Mouse (Mus musculus) liver, embryonic 16.5 days (tissue): ENCODE data around the gene Styxl1. TPM values are rescaled to one million over a fixed set of nuclear protein-coding genes. Genes with fewer than 3 reads are reported as not detected.

Experiments used
- ATAC-seq: fragments of 200-750 bp; cut with Nextera tagmentation; 2 replicates; pipeline ENCODE4 v1.8.0; 2017; ENCODE audit warnings: low read depth, mild to moderate bottlenecking, moderate number of reproducible peaks, moderate library complexity
- H3K27ac ChIP-seq: fragments of 300-500 bp; sonication (generic); 2 replicates; pipeline ENCODE4 v1.5.1; 2014; ENCODE audit warnings: mild to moderate bottlenecking, low read length
- H3K27me3 ChIP-seq: fragments of 300-500 bp; sonication (generic); 2 replicates; pipeline ENCODE4 v1.6.1; 2014; ENCODE audit warnings: low read depth, low read length, mixed read lengths; ENCODE audit not compliant: control insufficient read depth, insufficient read depth
- H3K36me3 ChIP-seq: fragments of 300-500 bp; sonication (generic); 2 replicates; pipeline ENCODE4 v1.6.1; 2014; ENCODE audit warnings: mild to moderate bottlenecking; ENCODE audit not compliant: control insufficient read depth, insufficient read depth
- H3K4me1 ChIP-seq: fragments of 300-500 bp; sonication (generic); 2 replicates; pipeline ENCODE4 v1.6.1; 2014; ENCODE audit warnings: low read depth, low read length, mixed read lengths; ENCODE audit not compliant: control insufficient read depth
- H3K4me2 ChIP-seq: fragments of 300-500 bp; sonication (generic); 2 replicates; pipeline ENCODE4 v1.6.1; 2014; ENCODE audit warnings: low read depth, low read length, mixed read lengths
- H3K4me3 ChIP-seq: fragments of 300-500 bp; sonication (generic); 2 replicates; pipeline ENCODE4 v1.5.1; 2014; ENCODE audit warnings: low read depth, mild to moderate bottlenecking, low read length
- H3K9ac ChIP-seq: fragments of 300-500 bp; sonication (generic); 2 replicates; pipeline ENCODE4 v1.6.1; 2014; ENCODE audit warnings: low read depth, low read length
- H3K9me3 ChIP-seq: fragments of 300-500 bp; sonication (generic); replicated peaks from 2 replicates; pipeline ENCODE4 v1.6.1; 2016; ENCODE audit warnings: low read length; ENCODE audit not compliant: control insufficient read depth
- WGBS: fragments of 180-500 bp; shearing (Covaris S2); extraction: QIAGEN DNeasy Blood & Tissue Kit; methylation state at CpG from one replicate; pipeline ENCODE4 v1.1.7; 2014; ENCODE audit not compliant: insufficient replicate concordance; 5-methylcytosine and 5-hydroxymethylcytosine counted together
- polyA plus RNA-seq: library from polyadenylated mRNA; unstranded; fragments of >200 nt; fragmentation: Nextera tagmentation; extraction: Ambion mirVana; gene quantifications from 2 replicates; pipeline ENCODE4 v1.2.1, GENCODE M21; 2015

Gene Styxl1
- polyA plus RNA-seq, 1 experiment from 2014 or later = 0.13 TPM

DNA sequence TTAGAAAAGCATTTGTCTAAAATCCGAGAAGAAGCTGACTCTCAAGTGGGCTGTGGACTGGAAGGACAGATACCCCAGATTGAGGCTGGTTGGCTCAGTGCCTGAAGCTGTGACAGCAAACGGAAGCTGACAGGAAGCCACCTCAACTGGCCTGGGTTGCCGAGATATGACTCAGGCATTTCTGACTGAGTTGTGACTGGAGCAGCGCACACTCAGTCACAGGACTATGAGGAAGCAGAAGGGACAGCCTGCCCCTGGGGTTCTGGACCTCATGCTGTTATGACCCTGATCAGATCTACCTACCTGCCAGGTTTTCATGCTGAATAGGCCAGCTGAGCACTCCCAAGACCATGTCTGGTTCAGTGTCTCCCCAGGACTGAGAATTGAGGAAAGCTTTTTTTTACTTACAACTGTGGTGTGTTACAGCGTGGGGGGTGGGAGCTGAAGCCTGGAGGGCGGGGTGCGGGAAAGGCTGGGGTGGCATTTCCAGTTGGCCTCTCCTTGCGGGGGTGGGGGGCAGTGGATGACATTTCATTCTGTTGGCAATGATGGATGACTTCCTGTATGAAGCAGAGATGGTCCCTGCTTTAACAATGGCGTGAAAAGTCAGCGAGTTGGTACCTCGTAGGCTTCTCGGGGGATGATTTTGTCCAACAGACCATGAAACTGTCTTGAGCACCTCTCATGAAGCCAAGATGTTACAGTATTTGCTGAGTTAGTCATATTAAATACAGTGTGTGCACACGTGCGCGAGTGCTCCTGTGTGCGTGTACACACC lies 64.6 kb downstream of the Styxl1 start:
- no peak overlapping the region for H3K4me2 ChIP-seq
- no peak overlapping the region for H3K9ac ChIP-seq
- H3K36me3 ChIP-seq = no peaks in the 10 kb centered on the region
- WGBS = 19% methylated on average over 16 of the region's 16 CpGs
- no peak overlapping the region for H3K4me3 ChIP-seq
- H3K4me1 ChIP-seq = peaks cover 27% of the 10 kb centered on the region
- H3K9me3 ChIP-seq = no peaks in the 10 kb centered on the region
- H3K27ac ChIP-seq = peak overlapping the region; percentile 36; the same call in 1 of the 2 replicates
- ATAC-seq = peak; percentile 72
- no peaks in the 10 kb centered on the region for H3K27me3 ChIP-seq

DNA sequence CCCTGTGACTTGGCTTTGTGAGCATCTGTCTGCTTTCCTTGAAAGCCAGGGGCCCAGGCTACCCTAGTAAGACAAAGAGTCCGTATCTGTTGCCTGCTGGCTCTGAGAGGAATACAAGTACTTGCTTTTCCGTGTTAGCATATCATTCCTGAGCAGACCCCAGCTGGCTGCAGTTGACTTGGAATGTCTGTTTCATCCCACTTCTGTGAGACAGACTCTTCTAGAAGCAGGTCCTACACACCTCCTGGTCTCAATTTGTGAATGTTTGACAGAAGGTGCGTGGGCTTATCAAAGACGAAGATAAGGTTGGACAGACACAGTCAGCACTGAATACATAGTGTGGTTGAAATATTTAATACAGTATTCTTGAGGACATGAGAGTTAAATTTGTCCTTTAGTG lies 65.4 kb downstream of the Styxl1 start:
- H3K9ac ChIP-seq = no peak overlapping the region
- H3K4me3 ChIP-seq = no peak overlapping the region
- WGBS = 20% methylated on average over 4 of the region's 4 CpGs
- H3K4me2 ChIP-seq = no peak overlapping the region
- no peaks in the 10 kb centered on the region for H3K27me3 ChIP-seq
- H3K4me1 ChIP-seq = peaks cover 31% of the 10 kb centered on the region
- no peaks in the 10 kb centered on the region for H3K9me3 ChIP-seq
- no peak for ATAC-seq
- H3K27ac ChIP-seq = no peak overlapping the region
- no peaks in the 10 kb centered on the region for H3K36me3 ChIP-seq

DNA sequence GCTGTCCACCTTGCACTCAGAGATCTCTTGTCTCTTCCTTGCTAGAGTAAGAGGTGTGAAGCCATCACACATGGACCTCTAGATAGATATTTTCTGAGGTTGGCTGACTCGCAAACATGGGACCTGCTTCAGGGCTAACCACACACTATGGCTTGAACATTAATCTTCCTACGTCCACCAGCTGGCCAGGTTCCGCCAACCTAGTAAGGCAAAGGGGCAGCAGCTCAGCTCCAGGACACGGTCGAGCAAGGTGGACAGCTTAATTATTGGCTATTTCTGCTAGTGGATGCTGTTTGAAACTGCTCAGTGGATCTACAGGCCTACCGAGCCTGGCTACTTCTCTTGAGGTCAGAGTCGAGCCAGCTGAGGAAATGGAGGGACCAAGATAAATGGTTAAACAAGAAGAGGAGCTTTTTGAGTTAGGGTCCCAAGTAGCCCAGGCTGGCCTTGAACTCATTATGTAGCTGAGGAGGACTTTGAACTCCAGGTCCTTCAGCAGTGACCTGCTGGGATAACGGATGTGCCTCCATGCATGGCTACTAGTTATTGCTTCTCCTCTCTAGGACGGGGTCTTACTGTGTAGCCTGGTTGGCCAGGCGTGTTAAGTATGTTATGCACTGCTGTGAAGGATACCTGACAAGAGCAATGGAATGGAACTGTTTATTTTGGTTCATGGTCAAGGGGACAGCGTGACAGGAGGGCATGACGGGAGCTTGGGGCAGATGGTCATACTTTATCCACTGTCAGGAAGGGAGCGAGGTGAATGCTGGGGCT lies 66.4 kb downstream of the Styxl1 start:
- no peak overlapping the region for H3K27ac ChIP-seq
- peaks cover 36% of the 10 kb centered on the region for H3K4me1 ChIP-seq
- no peak overlapping the region for H3K4me2 ChIP-seq
- no peak for ATAC-seq
- WGBS = 55% methylated on average over 13 of the region's 13 CpGs
- H3K9ac ChIP-seq = no peak overlapping the region
- H3K9me3 ChIP-seq = no peaks in the 10 kb centered on the region
- H3K27me3 ChIP-seq = no peaks in the 10 kb centered on the region
- no peaks in the 10 kb centered on the region for H3K36me3 ChIP-seq
- no peak overlapping the region for H3K4me3 ChIP-seq

DNA sequence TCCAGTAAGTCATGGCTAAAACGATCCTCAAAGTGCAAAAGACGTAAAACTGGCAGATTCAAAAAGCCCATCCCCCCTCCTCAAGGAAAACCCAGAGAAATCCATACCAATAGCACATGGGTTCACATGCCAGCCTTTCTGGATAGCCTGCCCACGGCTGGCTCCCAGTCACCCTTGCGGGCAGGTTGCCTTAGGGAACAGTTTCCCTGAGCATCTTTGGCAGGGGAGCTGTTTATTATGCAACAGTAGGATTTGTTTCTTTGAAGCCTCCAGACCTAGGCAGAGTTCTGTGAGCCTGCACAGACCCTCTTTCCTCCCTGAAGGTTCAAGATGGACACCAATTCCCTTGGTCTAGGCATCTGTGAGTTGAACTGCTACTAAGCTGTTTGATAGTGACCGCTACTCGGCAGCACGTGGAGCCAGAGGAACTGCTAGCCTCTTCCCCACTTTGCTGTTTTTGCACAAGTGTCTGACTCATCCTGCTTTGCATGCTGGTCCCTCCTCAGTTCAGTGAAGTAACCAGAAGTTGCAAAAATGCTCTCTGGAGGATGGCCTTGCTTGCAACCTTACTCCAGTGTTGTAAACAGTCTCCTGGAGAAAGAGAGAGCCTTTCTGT lies 67.5 kb downstream of the Styxl1 start:
- WGBS = 51% methylated on average over 7 of the region's 7 CpGs
- H3K27ac ChIP-seq = no peak overlapping the region

DNA sequence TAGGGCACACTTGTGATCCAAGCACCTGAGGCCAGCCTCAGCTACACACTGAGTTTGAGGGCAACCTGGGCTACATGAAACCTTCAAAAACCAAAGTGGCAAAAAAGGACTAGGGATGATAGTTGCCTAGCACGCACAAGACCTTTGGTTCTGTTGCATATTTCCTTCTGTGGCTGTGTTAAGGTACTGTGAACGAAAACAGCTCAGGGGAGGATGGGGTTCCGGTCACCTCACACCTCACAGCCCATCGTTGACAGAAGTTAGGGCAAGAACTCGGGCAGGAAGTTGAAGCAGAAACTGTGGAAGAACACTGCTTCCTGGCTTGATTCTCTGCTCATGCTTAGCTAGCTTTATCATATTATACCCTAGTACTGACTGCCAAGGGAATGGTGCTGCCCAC lies 68.5 kb downstream of the Styxl1 start:
- no peaks in the 10 kb centered on the region for H3K36me3 ChIP-seq
- no peaks in the 10 kb centered on the region for H3K9me3 ChIP-seq
- no peak overlapping the region for H3K27ac ChIP-seq
- 63% methylated on average over 5 of the region's 5 CpGs for WGBS
- peaks cover 36% of the 10 kb centered on the region for H3K4me1 ChIP-seq
- H3K9ac ChIP-seq = no peak overlapping the region
- no peak for ATAC-seq
- no peaks in the 10 kb centered on the region for H3K27me3 ChIP-seq
- no peak overlapping the region for H3K4me2 ChIP-seq
- no peak overlapping the region for H3K4me3 ChIP-seq

More for the DNA sequence above, 67.5 kb downstream of the Styxl1 start:
- no peak for ATAC-seq
- Histone ChIP-seq H3K36me3 (no peaks in the 10 kb centered on the region), H3K9me3 (no peaks in the 10 kb centered on the region), H3K4me2 (no peak overlapping the region), H3K4me3 (no peak overlapping the region), H3K4me1 (peaks cover 36% of the 10 kb centered on the region), H3K9ac (no peak overlapping the region), H3K27me3 (no peaks in the 10 kb centered on the region)

DNA sequence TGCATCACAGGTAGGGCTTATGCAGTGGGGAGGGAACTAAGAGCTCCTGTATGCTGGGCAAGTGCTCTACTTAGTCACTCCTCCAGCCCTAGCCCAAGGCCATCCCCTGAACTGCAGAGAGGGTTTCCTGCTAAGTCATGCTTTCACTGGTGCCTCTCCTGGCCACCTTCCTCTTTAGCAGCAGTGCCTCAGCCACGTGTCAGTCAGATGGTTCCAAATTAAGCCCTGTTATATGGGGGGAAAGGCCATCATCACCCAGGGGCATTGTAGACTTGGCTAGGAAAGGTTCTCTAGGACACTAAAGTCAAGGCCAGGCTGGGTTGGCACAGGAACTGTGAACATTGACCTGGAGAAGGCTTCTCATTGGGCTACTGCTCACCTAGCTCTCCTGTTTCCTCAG lies 70.3 kb downstream of the Styxl1 start:
- H3K4me2 ChIP-seq = no peak overlapping the region
- H3K27me3 ChIP-seq = no peaks in the 10 kb centered on the region
- H3K4me1 ChIP-seq = peaks cover 27% of the 10 kb centered on the region
- no peaks in the 10 kb centered on the region for H3K9me3 ChIP-seq
- ATAC-seq = no peak
- WGBS = 9% methylated on average over 1 of the region's 1 CpGs
- H3K36me3 ChIP-seq = no peaks in the 10 kb centered on the region
- H3K9ac ChIP-seq = no peak overlapping the region
- H3K4me3 ChIP-seq = no peak overlapping the region
- H3K27ac ChIP-seq = 0 out of 2 replicates have a peak overlapping the region, but pooled peaks have one; percentile 9

DNA sequence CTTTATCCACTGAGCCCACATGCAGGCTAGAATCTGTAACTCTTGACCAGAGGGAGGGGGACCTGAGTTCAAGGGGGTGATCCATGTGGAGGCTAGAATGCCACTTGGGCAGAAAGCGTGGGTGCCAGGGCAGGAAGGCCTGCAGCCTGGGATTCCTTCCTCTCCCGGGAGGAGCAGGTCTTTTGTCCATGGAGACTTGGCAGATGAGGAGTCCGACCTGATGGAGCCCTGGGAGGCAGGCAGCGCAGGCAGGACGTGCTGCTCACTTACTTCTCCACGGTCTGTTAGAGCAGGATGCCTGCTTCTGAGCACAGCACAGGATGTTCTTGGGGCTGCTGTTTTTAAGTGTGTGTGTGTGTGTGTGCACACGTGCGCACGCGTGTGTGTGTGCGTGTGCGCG lies 71.1 kb downstream of the Styxl1 start:
- Histone ChIP-seq H3K9ac (no peak overlapping the region), H3K36me3 (no peaks in the 10 kb centered on the region), H3K4me1 (peaks cover 22% of the 10 kb centered on the region), H3K4me2 (no peak overlapping the region), H3K27me3 (no peaks in the 10 kb centered on the region), H3K9me3 (no peaks in the 10 kb centered on the region), H3K4me3 (no peak overlapping the region), H3K27ac (no peak overlapping the region)
- WGBS = 86% methylated on average over 13 of the region's 13 CpGs
- no peak for ATAC-seq

DNA sequence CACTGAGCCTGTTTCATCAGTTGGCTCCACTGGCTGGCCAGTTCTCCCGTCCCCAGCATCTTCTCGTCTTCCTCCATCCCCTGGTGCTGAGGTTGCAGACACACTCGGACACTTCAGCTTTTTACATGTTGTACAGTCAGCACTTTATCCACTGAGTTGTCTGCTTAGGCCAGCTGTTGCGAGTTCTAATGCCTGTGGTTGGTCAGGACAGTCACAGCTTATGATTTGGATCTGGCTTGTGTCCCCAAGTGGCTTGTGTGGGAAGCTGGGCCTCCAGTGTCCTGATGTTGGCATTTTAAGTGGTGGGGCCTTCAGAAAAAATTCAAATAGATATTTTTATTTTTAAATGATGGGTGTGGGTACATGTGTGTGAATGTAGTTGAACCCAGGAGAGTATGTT lies 72.8 kb downstream of the Styxl1 start:
- no peak overlapping the region for H3K27ac ChIP-seq
- 67% methylated on average over 4 of the region's 4 CpGs for WGBS
- no peaks in the 10 kb centered on the region for H3K36me3 ChIP-seq
- H3K4me2 ChIP-seq = no peak overlapping the region
- peaks cover 14% of the 10 kb centered on the region for H3K4me1 ChIP-seq
- no peak for ATAC-seq
- H3K9ac ChIP-seq = no peak overlapping the region
- H3K9me3 ChIP-seq = no peaks in the 10 kb centered on the region
- H3K27me3 ChIP-seq = no peaks in the 10 kb centered on the region
- H3K4me3 ChIP-seq = no peak overlapping the region

DNA sequence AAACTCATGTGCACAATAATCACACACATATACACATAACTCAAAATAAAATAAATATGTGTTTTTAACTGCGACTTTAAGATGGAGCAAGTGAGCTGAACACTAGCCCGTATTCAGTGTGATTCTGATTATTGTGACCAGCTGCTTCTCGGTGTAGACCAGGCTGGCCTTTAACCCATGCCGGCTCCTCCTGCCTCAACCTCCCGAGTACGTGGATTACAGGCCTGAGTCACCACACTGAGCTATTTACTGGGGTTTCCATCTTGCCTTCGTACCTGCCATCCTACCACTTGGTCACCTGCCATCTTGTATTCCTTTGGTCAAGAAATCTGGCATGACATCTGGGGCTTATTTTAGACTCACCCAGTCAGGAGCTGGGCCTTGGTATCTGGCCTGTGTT lies 74.8 kb downstream of the Styxl1 start:
- WGBS = 75% methylated on average over 7 of the region's 7 CpGs
- H3K36me3 ChIP-seq = no peaks in the 10 kb centered on the region
- ATAC-seq = no peak
- H3K9ac ChIP-seq = no peak overlapping the region
- no peaks in the 10 kb centered on the region for H3K9me3 ChIP-seq
- H3K27ac ChIP-seq = no peak overlapping the region
- no peak overlapping the region for H3K4me3 ChIP-seq
- no peak overlapping the region for H3K4me2 ChIP-seq
- H3K4me1 ChIP-seq = peaks cover 14% of the 10 kb centered on the region
- no peaks in the 10 kb centered on the region for H3K27me3 ChIP-seq
